Mouse (Mus musculus): ENCODE measurements around the gene Enpp3.
A peak's percentile ranks its signal among the peaks of the same experiment; 100 is the strongest.

Gene Enpp3

GRCm38 (mm10) chr10:24763257-24763656, 79.4 kb downstream of the Enpp3 start:
- no peak for DNase-seq (ENCODE audit: low spot score)

DNA sequence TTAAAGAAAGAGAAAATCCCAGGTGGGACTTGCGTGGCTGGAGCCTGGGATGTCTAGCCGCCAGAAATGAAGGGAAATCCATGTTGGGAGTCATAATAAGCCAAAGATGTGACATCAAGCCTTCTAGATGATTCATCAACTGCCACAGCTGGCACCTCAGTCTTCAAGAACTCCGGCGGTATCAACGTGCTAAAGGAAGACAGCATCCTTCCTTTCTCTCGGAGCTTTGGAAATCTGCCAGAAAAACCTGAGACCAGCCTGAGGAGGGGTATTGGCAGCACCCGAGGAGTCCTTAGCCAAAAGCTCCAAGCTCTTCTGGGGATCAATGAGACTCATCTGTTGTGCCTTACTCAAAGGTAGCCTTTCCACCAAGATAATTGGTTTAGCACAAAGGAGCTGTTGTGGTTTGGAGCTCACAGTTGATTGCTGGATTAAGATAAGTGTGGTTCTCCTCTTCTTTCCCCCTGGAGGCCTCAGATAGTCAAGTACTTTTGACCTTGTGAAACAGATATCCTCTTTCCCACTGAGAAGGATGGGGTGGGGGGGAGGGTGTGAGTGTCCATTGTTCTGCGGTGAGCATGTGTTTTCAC, 84.2 kb downstream of the Enpp3 start:
- DNase-seq (ENCODE audit: low spot score) = peak; percentile 45

- no peak for DNase-seq (ENCODE audit: low spot score)
These were observed 87.6 kb downstream of the Enpp3 start for GRCm38 (mm10) chr10:24754874-24755540.

DNA sequence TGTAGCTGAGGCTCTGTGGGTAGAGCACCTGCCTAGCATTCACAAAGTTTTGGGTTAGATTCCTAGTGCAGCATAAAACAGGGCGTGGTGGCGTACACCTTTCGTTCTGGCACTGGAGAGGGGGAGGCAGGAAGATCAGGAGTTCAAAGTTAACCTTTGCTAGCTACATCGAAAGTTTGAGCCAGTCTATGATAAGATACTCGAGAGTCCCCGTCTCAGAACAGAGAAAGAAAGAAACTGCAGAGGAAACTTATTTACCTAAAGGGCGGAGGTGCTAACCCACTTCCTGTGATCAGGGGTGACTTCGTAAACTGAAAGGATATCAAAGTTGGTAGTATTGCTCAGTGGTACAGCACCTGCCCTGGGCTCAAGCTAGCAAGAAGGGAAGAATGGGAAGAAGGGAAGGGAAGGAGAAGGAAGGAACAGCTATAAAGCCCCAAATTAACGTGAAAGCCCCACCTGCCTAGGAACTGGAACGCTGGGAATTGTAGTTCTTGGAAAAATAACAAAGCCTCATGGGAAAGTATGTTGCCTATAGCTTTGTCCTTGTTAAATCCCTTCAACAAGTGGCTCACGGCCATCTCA, 88.3 kb downstream of the Enpp3 start:
- peak; percentile 9 for DNase-seq (ENCODE audit: low spot score)

DNA sequence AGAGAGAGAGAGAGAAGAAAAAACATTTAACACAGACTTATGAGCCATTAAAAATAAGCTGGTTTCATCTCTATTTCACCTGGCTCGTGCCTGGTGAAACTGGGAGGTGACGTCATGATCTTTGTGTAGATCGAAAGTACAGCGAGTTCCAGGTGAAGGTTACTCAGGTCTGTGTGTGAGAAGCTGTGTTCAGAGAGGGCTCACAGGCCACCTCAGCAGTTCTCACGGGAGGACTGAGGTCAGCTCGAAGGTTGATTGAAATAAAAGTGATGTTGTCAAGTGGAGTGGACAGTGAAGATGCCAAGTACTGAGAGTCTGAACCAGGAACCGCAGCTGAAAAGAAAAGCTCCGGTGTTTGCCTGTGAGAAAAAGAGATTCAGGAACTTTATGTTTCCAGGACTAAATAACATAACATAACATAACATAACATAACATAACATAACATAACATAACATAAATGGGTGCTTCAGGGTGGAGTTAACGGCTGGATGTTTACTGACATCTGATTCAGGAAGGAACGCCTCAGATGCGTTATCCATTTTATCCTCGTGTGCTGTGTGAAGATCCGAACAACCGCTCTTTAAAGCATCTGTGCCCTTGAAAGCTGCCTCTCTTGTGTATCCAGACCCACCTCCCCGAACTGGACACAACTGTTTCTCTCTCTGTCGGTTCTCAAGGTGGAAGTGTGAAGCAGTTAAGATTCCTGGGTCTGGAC, 88.9 kb downstream of the Enpp3 start:
- no peak for DNase-seq (ENCODE audit: low spot score)

- no peak for DNase-seq (ENCODE audit: low spot score)
These were observed 99.6 kb downstream of the Enpp3 start for GRCm38 (mm10) chr10:24742950-24743487.

DNA sequence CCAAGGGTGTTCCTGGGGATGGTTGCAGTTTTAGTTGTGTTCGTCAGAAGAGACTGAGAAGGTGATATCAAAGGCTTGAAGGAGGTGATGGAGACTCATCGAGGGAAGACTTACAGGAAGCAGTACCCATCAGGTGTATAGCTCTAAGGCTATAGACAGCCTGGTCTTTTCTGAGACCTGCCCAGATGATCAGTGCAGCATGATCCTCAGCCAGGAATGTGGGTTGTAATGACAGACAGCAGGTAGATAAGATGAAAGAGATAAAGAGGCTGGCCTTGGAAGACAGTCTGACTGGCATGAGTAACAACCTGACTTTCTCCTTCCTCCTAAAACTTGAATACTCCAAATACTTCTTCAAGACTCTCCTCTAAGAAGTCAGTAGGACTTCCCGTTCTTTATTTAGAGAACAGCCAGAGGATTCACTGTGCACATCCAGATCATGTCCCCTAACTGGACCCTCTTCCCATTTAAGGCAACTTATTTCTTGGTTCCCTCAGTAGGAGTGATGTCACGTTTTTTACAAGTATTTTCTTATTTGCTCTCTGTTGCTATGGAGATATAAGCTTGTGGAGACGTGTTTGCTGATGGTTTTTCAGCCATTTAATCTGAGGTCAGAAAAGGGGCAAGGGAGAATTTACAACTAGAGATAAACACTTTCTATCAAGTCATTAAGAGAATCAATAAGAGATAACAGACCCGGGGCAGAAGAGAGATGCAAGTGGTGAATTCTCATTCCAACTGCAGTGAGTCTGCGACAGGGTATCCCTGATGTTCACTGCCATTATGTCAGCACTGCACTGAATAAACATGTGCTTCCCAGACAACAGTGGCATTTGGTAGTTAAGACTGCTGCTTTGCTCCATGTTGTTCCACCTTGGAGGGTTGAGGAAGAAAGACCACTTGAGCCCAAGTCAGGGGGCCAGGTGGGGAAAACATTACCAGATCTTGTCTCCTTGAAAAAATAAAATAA, 101.1 kb downstream of the Enpp3 start:
- DNase-seq (ENCODE audit: low spot score) = no peak

GRCm38 (mm10) chr10:24739171-24739570, 103.5 kb downstream of the Enpp3 start:
- DNase-seq (ENCODE audit: low spot score) = no peak

DNA sequence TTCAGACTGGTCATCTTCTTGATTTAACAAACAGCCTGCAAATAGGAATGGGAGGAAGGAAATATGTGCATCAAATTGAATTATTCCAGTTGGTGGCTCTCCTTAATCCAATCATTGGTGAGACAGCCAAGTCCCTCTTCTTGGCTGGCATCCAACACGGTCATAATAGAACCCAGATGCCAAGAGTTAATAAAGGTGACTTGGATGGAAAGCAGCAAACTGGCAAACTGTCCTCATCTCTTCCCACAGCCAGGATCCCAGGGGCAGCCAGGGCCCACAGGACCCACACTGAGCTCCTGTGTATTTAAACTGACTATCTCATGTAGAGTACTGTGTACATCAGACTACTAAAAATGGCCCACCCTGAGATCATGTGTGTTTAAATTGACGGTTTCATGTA, 104.2 kb downstream of the Enpp3 start:
- no peak for DNase-seq (ENCODE audit: low spot score)

GRCm38 (mm10) chr10:24735027-24735777, 107.4 kb downstream of the Enpp3 start:
- no peak for DNase-seq (ENCODE audit: low spot score)

GRCm38 (mm10) chr10:24727478-24727877, 115.1 kb downstream of the Enpp3 start:
- no peak for DNase-seq (ENCODE audit: low spot score)

GRCm38 (mm10) chr10:24725197-24725596, 117.4 kb downstream of the Enpp3 start:
- no peak for DNase-seq (ENCODE audit: low spot score)

All from c-Kit-positive CD71-positive TER-119-positive erythroid progenitor cells, embryonic 14.5 days (primary cell).